In the genomic region with DNA sequence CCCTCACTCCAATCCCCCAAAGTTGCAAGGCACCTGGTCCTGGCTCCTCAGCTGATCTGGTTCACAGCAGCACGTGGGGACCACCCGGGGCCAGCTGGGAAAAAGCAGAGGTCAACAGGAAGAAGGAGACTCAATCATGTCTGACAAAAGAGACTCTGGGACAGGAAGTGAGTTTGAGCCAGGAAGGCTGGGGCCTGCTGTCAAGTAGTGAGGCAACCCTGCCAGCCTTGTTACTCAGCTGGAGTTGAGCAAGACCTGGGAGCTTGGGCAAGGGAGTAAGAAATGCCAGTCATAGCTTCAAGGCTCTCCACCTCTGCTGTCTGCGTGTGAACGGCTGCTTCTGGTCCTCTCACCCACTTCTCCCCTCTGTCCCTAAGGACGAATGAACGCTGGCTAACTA, we compare ENCODE assay signal across 8 mouse cellular contexts. TPM values are rescaled to one million over a fixed set of nuclear protein-coding genes. Genes with fewer than 3 reads are reported as not detected.
A peak's percentile ranks its signal among the peaks of the same experiment; 100 is the strongest.
DNase-seq lines count a peak whose midpoint lies in the region; ATAC-seq and TF ChIP-seq lines count a peak whose summit lies in the region.

A gene (minus strand): TSS at position 111 of the 400 bp plus-strand sequence.

- no peaks in the 10 kb centered on the region for H3K4me1 ChIP-seq in forebrain, embryonic 11.5 days (replicated peaks; ENCODE audit: control insufficient read depth, insufficient read depth, low read length)
- H3K4me1 ChIP-seq in lung, postnatal 0 days (ENCODE audit: insufficient read depth, low read depth, low read length): peaks cover 9% of the 10 kb centered on the region; the same call in 1 of the 2 replicates
- no peaks in the 10 kb centered on the region; the same call in 1 of the 2 replicates for H3K4me1 ChIP-seq in stomach, embryonic 15.5 days

- CTCF ChIA-PET in Patski (lab: Charles Lee): interaction anchor here (1.2 to 2.4 kb wide), 5 partner anchors 11 to 64 kb away, joined by 3 to 13 read pairs (median 5); no protein-coding TSS in a partner anchor

- H3K9ac ChIP-seq in forebrain, embryonic 11.5 days (ENCODE audit: low read length): no peak within 1 kb of the TSS
- H3K9ac ChIP-seq in lung, postnatal 0 days (replicated peaks; ENCODE audit: low read depth): no peak within 1 kb of the TSS
- H3K9ac ChIP-seq in stomach, embryonic 15.5 days: no peak within 1 kb of the TSS

- TF ChIP-seq CTCF in Patski (IDR thresholded peaks at IDR 0.05): no peak
- no peak for TF ChIP-seq CTCF in lung, postnatal 0 days (IDR thresholded peaks at IDR 0.05)

- DNase-seq in 3T3-L1 (ENCODE audit: low read depth, low spot score) (peak; percentile 84), Patski (ENCODE audit: low read depth, low spot score) (no peak)
- DNase-seq in forebrain, embryonic 11.5 days (ENCODE audit: low spot score): no peak
- peak; percentile 57 for DNase-seq in heart, postnatal 25 days (ENCODE audit: low spot score)
- DNase-seq in layer of hippocampus, adult 8-10 months (ENCODE audit: low spot score in 2 of 2): no peak
- peak; percentile 96 for DNase-seq in lung, postnatal 0 days (ENCODE audit: low spot score)
- DNase-seq in cerebellum, postnatal 36 days: no peak

- H3K36me3 ChIP-seq in forebrain, embryonic 11.5 days (ENCODE audit: control insufficient read depth, insufficient read depth, low read length): no peaks in the 10 kb centered on the region
- H3K36me3 ChIP-seq in lung, postnatal 0 days (ENCODE audit: insufficient read depth, low read length): no peaks in the 10 kb centered on the region
- no peaks in the 10 kb centered on the region for H3K36me3 ChIP-seq in stomach, embryonic 15.5 days

- no peak within 1 kb of the TSS for H3K4me3 ChIP-seq in forebrain, embryonic 11.5 days (ENCODE audit: low read depth, low read length)
- no peak within 1 kb of the TSS for H3K4me3 ChIP-seq in lung, postnatal 0 days (ENCODE audit: low read depth, low read length)
- no peak within 1 kb of the TSS for H3K4me3 ChIP-seq in stomach, embryonic 15.5 days (replicated peaks)

- no peak within 1 kb of the TSS for H3K4me2 ChIP-seq in forebrain, embryonic 11.5 days (ENCODE audit: low read depth, low read length, severe bottlenecking)
- 0 out of 2 replicates have a peak within 1 kb of the TSS, but pooled peaks have one; percentile 5 for H3K4me2 ChIP-seq in lung, postnatal 0 days (replicated peaks; ENCODE audit: low read depth, low read length)
- H3K4me2 ChIP-seq in stomach, embryonic 15.5 days: no peak within 1 kb of the TSS

- no peaks in the 10 kb centered on the region for H3K9me3 ChIP-seq in forebrain, embryonic 11.5 days (ENCODE audit: control insufficient read depth, low read length)
- no peaks in the 10 kb centered on the region for H3K9me3 ChIP-seq in lung, postnatal 0 days (ENCODE audit: low read length)
- H3K9me3 ChIP-seq in stomach, embryonic 15.5 days: no peaks in the 10 kb centered on the region

- intact Hi-C loops in heart, postnatal 25 days (cut with DNase I): no loop called here

- ATAC-seq in Patski: peak; percentile 65
- no peak for ATAC-seq in forebrain, embryonic 11.5 days (replicated peaks; ENCODE audit: low FRiP score)
- ATAC-seq in lung, postnatal 0 days: peak; percentile 95
- no peak for ATAC-seq in stomach, embryonic 15.5 days (ENCODE audit: insufficient read depth, low FRiP score, low read depth)

- no peaks in the 10 kb centered on the region for H3K27me3 ChIP-seq in Patski
- H3K27me3 ChIP-seq in forebrain, embryonic 11.5 days (ENCODE audit: control insufficient read depth, insufficient read depth, low read length): no peaks in the 10 kb centered on the region
- H3K27me3 ChIP-seq in lung, postnatal 0 days (replicated peaks; ENCODE audit: insufficient read depth, low read length): no peaks in the 10 kb centered on the region
- H3K27me3 ChIP-seq in stomach, embryonic 15.5 days (replicated peaks): no peaks in the 10 kb centered on the region

- TF ChIP-seq EP300 in lung, postnatal 0 days (IDR thresholded peaks at IDR 0.05): peak; percentile 96

- H3K27ac ChIP-seq in forebrain, embryonic 11.5 days (ENCODE audit: low read depth, low read length): no peak within 1 kb of the TSS
- H3K27ac ChIP-seq in lung, postnatal 0 days (ENCODE audit: low read length): peak within 1 kb of the TSS; percentile 89
- no peak within 1 kb of the TSS for H3K27ac ChIP-seq in stomach, embryonic 15.5 days

- POLR2A ChIA-PET in Patski (lab: Charles Lee): interaction anchor here (0.6 to 1.6 kb wide), 3 partner anchors 11 to 43 kb away, joined by 3 to 7 read pairs (median 3); no protein-coding TSS in a partner anchor

- WGBS in forebrain, embryonic 11.5 days: 71% methylated on average over 6 of the region's 6 CpGs
- 10% methylated on average over 6 of the region's 6 CpGs for WGBS in lung, postnatal 0 days
- 44% methylated on average over 6 of the region's 6 CpGs for WGBS in stomach, embryonic 15.5 days

- in situ Hi-C loops in Patski (cut with MboI; ENCODE audit: low pct_unique_long_range_greater_than_20kb): loop anchor here (10.0 kb wide), 1 partner anchor 297 kb away; no protein-coding TSS in a partner anchor

RNA-seq across cellular contexts. Expression of the gene that starts here (rescaled TPM):
- polyA plus RNA-seq in Patski (2021): 70.3 TPM
- polyA plus RNA-seq in forebrain, embryonic 11.5 days (2014; fragmentation: Nextera tagmentation; extraction: Ambion mirVana): 46.9 and 51.2 TPM in 2 replicates
- 10 to 100 TPM; 56.0 to 60.9 TPM for total RNA-seq in heart, postnatal 25 days (2021)
- 100 to 1,000 TPM in 1 of 4 experiments, 10 to 100 TPM in 3; 78.3 to 104 (median 86.6) TPM for total RNA-seq in layer of hippocampus, adult 8-10 months (2022)
- 79.1 and 85.4 TPM in 2 replicates for polyA plus RNA-seq in lung, postnatal 0 days (2015; fragmentation: Nextera tagmentation; extraction: Ambion mirVana)
- 78.7 and 80.4 TPM in 2 replicates for polyA plus RNA-seq in stomach, embryonic 15.5 days (2015; fragmentation: Nextera tagmentation; extraction: Ambion mirVana)

Comparison
In these comparisons a context has a peak if more than half of its experiments do, and no peak if none do; other contexts are left out.
1. DNase-seq: peak in 3T3-L1 (single experiment), heart, postnatal 25 days (single experiment) and lung, postnatal 0 days (single experiment); none in Patski (single experiment), forebrain, embryonic 11.5 days (single experiment), layer of hippocampus, adult 8-10 months (0 of 2) and cerebellum, postnatal 36 days (0 of 2).
2. ATAC-seq: peak in Patski (single experiment) and lung, postnatal 0 days (single experiment); none in forebrain, embryonic 11.5 days (single experiment) and stomach, embryonic 15.5 days (single experiment).